Mouse (Mus musculus) heart, adult 8-10 months (tissue): ENCODE measurements at regions not wholly inside any gene's neighbourhood (a gene's known extent, or its start where the extent isn't known, plus 50 kb on each side); places are given as distances from the start of the nearest gene placed in this dataset.

Source experiments
- DNase-seq: peaks from one replicate; pipeline ENCODE4 v3.0.0; 2022; ENCODE audit warnings: low spot score

DNA sequence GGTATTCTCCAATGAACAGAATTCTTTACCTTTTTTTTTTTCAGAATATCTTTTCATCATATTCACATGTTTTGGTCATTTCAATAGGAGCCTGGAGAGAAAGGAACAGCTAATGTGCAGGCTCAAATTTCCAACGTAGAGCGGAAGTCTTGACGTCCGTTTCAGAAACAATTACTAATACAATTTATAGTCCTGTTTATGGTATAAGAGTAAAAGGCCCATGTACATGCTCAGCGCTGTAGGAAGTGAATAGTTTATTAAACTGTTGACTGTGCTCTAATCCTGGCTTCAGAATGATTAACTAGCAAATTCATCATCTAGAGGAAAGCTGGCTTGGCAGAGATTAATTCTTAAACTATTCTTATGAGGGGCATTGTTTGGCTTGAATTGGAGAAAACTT is 142.1 kb downstream of the Pik3r1 start:
- no peak for DNase-seq

DNA sequence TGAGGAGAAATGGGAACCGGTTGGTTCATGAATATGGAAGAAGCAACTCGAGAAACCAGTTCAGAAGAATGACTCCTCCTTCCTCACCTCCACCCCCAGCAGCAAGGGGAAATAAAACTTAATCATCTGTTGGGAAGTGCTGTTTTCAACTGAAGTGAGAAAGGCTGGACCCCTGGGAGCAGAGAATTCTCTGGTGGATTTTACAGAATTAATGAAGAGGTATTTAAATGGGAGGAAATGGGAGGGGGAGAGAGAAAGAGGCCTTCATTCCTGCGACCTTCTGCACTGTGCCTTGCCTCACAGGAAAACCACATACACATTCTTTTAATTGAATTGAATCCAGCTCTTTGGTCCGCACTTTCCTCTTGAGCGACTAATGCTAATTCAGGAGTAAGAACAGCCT is 143.8 kb downstream of the Pik3r1 start:
- no peak for DNase-seq

DNA sequence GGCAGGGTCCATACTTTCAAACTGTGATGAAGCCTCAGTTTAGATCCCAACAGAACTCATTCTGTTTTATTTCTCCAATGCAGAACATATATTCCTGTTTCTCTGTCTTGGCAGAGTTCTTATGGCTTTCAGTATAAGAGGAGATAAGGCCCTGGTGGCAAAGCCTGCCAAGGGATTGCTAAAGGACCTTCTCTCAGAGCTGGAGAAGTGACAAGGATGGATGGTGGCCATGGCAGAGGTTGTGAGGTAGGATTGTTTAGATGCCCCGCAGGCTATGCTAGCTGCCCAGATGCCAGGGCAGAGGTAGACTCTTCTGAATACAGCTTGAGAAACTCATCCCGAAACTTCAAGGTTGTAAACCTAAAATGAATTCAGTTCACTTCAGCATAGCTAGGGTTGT is 145.4 kb downstream of the Pik3r1 start:
- DNase-seq, result no peak

DNA sequence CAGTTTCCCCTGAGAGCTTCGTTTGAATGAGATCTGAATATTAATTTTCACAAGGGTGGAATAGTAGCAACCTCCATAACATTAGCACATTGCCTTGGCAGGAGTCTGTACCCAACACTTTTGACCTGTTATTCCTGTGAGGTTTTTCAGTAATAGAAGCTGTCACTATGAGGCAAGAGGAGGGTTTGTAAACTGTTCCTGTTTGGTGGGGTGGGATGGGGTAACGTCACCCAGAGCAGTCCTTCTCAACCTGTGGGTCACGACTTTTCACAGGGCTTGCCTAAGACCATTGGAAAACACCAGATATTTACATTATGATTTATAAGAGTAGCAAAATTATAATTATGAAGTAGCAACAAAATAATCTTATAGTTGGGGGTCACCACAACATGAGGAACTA is 147.4 kb downstream of the Pik3r1 start:
- no peak for DNase-seq

DNA sequence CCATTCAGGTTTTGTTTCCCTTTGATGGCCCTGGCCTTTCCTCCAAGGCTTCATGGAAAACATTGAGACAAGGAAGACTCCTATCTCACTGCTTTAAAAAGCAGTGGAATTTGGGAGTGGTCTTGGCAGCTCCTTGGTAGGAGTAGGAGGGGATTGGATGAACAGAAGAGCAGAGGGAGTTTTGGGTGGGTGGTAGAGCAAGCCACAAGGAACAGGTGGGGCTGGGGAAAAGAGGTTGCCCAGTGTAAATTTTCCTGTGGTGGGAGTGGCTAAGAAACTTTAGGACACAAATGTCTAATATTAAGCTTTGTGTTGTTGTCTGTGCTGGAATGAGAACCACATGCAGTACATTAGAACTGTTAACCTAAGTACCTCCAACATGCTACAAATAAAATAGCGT is 148.9 kb downstream of the Pik3r1 start:
- no peak for DNase-seq

DNA sequence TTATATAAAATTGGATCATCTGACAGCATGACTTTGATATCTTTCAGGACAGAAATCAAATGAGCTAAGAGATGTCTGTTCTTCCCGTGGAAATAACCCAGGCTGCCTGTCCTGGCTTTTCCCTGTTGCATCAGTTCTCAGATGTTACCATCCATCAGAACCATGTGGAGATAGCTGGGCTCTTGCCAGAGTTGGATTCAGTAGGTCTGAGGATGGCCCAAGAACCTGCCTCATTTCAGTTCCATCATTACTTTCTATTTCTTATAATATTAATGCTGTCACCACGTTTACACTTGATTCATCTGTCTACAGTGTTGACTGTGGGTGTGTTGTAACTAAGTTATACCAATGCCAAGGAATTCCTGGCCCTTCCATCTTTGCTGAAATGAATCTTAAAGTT is 155.2 kb downstream of the Pik3r1 start:
- no peak for DNase-seq

DNA sequence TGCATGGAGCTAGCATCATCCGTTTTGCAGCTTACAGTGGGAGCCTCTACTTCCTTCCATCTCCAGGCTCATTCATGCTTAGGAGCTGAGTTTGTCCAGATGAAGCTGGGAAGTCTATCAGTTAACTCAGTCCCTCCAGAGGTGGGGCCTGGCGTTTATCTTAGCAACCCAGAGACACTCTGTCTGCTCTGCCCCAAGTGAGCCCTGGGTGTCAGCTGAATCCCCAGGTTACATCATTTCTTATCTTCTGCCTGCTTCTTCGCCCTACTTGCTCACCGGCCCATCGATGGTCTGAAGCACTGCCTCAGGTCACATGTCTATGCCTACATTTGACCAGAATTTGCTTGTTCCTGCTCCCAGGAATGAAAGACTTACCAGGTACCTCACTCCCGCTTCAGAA is 156.3 kb downstream of the Pik3r1 start:
- DNase-seq, result no peak

DNA sequence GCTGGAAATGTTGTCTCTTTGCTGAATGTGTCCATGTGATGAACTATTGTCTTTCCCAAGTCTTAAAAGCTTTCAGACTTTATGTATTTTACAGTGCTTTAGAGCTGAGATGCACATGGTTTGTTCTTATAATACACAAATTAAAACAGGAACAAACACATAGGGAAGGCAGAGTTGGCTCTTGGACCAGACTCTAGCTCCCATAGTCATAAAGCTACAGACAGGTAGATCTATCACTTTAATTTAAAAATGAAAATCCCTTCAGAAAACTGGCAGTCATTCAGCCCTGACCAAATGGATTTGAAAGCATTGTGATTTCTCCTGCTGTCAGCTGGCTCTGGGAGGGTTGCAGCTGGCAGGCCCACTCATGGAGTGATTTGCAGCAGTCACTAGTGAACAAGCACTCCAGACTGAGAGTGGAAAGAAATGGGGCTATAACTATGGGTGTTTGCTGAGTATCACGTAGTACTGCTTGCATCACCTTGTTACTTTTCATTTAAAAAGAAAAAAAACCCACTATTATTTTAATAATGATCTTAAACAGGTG is 161.8 kb downstream of the Pik3r1 start:
- DNase-seq, result no peak

DNA sequence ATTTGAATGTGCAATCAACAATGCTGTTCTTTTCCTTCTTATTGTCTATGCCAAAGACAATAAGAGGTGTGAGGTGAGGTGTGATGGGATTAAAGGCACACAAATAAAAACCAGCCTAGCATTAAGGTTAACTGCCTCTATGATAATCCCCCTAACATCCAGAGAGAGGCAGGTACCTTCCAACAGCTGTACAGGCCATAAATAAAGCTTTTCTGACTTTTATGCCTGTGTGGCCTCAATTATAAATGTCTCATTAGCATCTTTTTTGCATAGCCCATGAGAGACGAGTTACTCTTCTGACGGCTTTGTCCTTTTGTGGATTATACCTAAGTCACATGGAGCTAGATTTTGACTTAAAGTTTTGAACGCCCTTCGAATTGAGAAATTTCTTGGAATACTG is 162.3 kb downstream of the Pik3r1 start:
- no peak for DNase-seq

DNA sequence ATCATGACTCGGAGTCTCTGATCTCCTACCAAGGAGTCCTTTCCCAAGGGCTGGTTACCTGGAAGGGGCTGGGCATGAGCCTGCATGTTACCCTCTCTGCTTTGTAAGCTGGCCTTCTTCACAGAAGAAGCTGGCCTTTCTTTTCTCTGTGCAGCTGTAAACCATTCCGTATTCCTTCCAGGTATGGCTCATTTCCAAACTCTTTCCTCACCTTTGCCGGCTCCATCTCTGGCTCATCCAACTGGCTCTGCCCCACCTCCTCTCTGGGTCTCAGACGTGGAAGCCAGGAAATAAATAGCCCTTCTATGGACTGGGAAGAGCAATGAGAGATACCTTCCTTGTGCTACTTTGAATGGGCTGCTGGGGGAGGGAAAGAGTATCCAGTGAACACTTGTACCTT is 163.0 kb downstream of the Pik3r1 start:
- no peak for DNase-seq

DNA sequence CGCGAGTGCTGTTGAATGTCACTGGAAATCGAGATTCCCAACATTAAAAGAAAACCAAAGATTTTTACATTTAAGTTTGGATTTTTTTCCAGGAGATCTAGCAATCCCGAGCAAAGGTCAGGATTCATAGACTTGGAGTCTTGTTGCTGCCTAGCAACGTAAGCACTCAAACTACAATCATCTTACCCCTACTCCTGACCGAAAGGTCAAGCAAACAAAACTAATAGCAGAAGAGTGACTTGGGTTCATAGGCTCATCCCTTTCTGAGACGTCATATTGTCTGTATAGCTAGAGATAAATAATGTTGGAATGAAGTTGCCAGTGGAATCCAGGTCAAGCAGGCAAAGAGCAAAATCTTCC is 169.9 kb downstream of the Pik3r1 start:
- DNase-seq, result no peak

DNA sequence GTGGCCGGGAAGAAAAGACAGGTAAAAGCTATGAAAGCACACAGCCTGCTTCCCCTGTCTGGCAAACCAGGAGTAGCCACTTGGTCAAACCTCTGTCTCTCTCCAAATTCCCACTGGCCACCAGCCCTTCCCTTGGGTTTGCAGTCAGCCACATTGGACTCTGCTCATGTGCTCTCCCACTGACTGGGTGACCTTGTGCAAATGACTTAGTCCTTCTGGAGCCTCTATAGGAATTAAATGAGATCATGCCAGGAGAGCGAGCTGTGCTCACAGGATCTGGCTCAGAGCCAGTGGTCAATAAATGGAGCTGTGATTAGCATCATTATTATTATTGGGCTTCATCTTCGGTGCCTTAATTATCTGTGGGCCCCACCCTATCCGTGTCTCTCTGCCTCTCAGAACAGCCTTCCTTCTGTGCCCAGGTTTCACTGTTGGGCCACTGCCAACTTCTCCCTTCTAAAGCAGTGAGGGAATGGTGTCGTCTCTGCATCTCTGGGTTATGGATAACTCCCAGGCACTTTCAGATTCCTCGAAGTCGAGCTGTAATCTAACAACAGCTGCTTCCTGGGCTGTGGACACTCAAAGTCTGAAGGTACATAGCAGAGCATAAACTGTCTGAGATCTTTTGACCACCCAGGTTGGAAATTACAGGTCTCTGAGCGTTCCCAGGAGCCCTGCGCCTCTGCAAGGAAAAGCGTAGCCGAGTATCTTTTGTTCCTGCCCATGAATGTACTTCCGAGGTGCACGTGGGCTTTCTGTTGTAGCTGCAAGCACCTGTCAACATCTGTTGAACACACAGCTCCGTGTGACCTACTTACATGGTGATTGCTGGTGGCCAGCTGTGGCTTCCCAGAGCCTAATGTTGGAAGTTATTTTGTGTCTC is 170.5 kb downstream of the Pik3r1 start:
- DNase-seq, result no peak

DNA sequence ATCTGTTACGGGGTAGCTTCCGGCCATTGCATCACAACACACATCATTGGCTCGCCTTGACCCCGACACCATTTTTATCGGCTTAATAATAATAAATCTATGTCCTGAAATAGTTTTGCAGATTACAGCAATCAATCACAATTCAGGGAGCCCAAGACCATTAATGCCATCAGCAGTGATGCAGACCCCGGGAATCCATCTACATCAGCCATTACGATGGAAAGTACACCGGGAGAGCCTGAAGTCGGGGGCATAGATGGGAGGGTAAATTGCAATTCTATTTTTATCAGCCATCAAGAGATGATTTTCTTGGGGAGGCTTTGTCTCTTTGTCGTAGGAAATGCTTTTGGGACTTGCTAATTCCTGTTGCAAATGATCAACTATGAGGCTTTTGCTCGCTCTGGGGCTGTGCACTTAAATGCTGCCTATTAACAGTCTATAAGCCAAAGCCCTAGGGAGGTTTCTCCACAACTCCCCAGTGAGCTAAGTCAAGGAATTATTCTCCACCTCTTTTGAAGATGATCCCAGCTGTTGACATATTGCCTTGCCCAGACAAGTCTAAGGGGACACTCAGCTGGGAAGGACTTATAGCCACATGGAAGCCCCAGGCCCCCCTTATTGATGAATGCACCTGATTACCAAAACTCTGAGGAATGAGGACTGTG is 173.4 kb downstream of the Pik3r1 start:
- no peak for DNase-seq

DNA sequence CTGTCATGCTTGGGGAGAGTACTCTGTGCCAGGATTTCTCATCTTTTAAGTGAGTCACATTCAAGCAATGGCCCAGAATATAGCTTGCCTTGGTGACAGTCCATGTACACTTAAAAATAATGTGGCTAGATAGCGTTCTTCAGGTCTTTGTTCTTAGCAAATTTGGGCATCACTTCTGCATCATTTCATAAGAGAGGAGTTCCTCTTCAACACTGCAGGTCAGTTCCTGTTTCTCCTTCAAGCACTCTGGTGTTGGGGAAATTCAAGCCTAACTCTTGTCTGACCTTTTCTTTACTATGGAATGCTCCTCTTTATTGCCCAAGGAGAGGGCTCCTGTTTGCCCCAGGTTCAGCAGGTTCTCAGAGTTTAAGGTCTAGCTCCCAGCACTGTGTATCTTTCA is 175.7 kb downstream of the Pik3r1 start:
- DNase-seq, result no peak

DNA sequence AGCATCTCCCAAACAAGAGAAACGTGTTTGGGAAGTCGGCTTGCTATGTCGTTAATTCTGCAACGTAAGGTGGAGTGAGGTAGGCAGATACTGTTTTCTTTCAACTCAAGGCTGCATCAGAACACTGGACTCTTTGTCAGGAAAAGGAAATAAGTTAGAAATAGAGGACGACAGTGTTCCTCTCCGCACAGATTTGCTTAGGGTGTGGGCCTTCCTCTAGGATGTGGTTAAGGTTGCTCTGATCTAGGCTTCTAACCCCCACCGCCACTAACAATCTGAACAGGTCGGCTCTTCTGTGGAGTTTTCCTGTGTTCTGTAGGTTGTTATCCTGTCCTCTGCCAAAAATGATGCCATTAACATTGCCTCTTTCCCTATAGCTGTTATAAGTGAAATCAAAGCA is 179.1 kb downstream of the Pik3r1 start:
- no peak for DNase-seq

DNA sequence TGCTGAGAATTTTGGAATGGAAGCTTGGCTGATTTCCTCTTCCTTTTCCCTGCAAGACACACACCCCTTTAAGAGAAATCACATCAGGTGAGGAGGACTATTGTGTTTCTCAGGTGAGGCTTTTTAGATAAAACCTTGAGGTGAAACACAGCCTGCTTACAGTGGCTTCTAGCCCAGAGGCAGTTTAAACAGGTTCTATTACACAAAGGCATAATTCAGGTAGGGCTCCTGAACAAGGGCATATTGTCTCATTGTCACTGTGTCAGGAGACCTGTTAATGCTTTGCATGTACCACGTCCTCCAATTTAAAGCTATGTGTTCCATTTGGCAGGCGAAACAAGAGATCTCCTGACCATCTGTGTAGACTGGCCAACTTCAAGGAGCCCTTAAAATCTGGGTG is 181.2 kb downstream of the Pik3r1 start:
- DNase-seq, result no peak

DNA sequence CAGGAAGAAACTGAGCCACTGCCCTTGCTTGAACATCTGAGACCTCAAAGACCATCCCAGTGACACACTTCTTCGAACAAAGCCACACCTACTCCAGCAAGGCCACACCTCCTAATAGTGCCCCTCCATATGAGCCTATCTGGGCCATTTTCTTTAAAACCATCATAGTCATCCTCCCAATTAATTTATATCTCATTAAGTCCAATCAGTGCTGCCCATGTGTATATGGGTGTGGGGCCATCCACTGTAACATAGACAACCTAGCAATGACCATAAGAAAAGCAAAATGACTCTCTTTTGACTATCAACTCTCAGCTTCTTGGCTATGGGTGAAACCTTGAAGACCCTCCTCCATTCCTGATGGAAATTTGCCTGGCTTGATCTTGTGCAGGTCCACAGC is 191.5 kb downstream of the Pik3r1 start:
- no peak for DNase-seq

DNA sequence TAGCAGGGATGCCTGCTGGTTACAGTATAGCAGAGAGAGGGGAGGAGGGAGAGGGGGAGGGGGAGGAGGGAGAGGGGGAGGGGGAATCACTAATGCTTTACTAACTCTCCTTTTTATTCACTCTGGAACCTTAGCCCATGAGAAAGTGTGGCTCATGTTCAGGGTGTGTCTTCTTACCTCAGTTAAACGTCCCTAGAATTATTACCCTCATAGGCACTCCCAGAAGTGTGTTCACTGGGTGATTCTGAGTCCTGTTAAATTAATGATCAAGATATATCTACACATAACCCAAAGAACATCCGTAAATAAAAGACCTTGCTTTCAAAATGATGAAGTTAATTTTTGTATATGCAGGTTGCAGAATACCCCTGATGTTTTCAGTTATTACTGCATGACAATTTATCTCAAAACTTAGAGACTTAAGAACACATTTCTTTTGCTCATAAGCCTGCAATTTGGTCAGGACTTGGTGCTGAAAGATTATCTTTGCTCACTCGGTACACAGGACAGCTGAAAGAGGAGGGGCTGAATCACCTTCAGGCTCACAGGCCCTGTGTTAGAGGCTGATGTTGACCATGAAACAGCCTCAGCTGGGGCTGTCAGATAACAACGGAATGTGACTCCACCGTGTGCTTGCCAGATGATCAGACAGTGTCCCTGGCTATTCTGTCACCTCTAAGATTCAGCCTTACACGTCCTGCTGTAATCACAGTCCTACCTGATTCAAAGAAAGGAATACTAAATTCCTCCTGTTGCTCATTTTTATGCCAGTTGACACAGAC is 195.0 kb downstream of the Pik3r1 start:
- DNase-seq, result no peak

DNA sequence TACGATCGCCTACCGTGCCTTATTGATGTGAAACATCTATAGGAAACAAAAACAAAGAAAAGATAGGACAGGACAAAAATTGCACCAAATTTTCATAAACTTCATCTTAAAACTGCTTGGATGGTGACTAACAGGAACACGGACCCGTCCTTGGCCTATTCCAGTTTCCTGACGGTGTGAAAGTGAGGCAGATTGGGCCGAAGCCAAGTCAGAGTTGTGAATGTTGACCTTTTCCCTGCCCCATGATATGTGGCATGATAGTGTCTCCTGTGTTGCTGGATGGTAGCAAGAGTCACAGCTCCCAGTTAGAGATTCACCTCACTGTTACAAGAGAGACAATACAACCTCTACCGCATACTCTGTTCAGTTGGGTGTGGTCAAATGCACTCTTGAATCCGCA is 195.8 kb downstream of the Pik3r1 start:
- DNase-seq, result no peak

DNA sequence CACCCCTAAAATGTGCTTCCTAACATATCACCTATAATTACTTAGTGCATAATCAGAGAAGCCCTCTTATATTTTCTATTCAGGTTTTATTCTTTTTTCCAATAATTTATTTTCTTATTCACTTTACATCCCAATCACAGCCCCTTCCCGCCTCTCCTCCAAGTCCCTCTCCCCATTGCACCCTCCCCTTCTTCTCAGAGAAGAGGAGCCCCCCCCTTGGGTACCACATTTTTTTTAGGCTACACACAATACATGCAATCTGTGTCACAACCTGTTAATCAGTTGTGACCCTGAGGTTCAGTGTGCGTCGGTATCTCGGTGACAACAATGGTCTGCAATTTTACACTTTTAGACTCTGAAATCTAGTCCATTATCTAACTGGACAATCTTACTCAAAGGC is 198.0 kb downstream of the Pik3r1 start:
- DNase-seq, result no peak

DNA sequence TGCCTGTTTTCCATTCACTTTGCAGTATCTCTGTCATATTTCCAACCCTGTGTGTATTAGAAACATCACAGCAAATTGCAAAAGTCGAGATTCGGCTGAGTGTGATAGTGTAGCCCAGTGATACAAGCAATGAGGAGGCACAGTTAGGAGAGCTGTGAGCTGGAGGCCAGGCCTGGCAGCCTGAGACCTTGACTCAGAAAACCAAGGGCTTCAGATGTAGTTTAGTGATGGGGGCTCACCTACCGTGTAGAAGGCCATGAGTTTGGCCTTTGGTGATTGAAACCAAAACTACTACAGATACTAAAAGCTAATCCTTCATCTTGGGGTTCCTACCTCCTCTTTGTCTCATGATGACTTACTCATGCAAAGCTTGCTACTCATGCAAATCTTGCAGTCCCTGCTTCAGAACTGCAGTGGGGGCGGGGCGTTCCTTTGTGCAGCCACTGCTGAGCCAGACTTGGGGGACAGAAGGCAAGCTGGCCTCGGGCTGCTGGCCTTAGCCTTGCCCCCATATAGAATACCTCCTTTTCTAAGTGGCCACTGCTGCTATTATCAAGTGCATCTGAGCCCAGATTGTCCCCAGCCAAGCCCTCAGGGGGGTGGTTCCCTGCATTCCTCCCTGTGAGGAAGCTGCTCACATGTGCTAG is 198.9 kb downstream of the Pik3r1 start:
- DNase-seq, result no peak

DNA sequence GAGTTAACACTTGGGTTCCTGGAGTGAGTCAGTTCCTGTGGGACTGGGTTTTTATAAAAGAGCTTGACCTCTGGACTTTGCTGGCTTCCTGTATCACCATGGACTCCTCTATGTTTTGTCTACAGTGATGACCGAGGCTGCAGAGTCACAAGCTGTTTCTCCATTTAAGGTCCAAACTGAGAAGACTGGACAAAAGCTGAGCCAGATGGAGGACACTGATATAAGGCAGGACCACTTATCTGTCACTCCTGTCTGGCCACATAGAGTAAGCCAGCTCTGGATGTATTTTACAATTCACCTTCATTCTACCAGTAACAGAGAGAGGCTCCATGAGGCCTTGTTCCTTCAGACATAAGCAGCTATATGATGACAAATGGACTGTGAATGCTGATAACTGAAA is 202.7 kb downstream of the Pik3r1 start:
- no peak for DNase-seq
